Mouse (Mus musculus) layer of hippocampus, adult 8-10 months (tissue): ENCODE measurements at regions not wholly inside any gene's neighbourhood (a gene's known extent, or its start where the extent isn't known, plus 50 kb on each side); places are given as distances from the start of the nearest gene placed in this dataset.

Source experiments
- DNase-seq, 2 experiments: peaks; one replicate each; pipeline ENCODE4 v3.0.0; 2022; ENCODE audit warnings: low spot score in 2 of 2

DNA sequence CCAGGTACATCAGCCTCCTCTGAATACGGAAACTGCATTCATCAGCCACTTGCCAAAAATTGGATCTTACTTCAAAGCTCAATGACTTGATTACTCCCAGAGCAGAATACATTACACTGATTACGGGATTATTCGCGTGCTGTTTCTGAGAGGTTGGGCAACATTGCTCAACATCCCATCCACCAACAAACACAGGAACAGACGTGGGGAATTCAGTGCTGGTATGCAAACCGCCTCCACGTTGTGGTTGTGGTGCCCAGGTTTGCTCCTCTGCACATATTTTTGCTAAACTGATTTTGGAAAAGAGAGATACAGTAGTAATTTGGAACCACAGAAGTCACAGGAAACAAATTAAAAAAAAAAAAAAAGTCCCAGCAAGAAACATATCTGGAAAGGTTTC, 266.9 kb downstream of the Dhx15 start:
- peak; percentile 18 to 37 for DNase-seq

DNA sequence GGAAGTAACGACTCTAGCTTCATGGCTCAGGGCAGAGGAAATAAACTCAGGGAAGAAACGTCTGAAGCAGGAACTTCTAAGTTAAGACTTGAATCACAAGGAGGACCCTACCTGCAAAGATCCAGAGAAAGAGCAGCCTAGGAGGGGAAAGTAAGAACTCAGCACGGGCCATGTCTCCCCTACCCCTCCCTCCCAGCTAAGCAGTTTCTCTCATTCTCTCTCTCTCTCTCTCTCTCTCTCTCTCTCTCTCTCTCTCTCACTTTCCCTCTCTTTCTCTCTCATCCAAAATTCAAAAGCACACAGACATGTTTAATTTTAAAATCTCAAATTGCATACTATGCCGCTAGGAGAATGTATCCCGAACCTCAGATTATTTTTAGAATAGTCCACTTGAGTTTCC, 267.3 kb downstream of the Dhx15 start:
- DNase-seq: no peak

DNA sequence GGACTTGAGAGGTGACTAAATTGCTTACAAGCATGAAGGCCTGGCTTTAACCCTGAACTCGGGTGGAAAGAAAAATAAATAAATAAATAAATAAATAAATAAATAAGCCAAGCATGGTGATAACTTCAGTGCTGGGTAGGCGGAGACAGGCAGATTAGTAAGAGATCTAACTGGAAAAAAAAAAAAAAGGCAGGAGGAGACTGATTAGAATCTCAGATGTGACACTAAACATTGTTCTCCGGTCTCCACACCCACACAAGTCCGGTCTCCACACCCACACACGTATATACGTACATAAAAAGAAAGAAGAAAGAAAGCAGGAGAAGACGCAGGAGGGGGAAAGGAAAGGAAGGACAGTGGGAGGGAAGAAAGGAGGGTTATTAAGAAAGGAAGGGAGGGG, 267.8 kb downstream of the Dhx15 start:
- DNase-seq: no peak

DNA sequence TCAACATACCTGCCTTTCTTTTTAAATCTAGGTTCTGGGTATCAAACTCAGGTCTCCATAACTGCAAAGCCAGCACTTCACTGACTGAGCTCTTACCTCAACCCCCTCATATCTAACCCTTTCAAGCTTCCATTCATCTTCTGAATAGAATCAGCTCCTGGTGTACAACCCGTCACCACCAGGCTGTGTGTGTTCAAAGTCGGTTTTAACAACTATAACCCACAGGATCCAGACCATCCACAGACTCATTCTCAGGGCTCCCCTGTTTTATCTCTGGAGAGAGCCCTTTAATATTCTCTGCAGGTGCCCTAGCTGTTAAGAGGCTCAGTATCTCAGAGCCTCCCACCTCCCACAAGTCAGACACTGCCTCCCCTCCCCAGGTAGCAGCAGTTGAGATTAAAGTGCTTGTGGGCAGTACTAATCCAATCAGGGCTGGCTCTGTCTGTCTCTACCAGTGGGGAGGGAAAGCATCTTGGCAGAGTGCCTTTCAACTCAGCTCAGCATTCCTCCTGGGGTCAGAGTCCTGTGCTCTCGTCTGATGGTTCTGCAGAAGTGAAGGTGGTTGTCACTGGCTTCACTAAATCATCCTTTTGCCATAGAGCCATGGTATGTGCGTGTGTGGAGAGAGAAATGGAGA, 272.4 kb downstream of the Dhx15 start:
- no peak for DNase-seq

GRCm38 (mm10) chr5:51914731-51915130, 275.6 kb downstream of the Dhx15 start:
- no peak for DNase-seq

GRCm38 (mm10) chr5:51908861-51909260, 281.5 kb downstream of the Dhx15 start:
- DNase-seq: no peak

DNA sequence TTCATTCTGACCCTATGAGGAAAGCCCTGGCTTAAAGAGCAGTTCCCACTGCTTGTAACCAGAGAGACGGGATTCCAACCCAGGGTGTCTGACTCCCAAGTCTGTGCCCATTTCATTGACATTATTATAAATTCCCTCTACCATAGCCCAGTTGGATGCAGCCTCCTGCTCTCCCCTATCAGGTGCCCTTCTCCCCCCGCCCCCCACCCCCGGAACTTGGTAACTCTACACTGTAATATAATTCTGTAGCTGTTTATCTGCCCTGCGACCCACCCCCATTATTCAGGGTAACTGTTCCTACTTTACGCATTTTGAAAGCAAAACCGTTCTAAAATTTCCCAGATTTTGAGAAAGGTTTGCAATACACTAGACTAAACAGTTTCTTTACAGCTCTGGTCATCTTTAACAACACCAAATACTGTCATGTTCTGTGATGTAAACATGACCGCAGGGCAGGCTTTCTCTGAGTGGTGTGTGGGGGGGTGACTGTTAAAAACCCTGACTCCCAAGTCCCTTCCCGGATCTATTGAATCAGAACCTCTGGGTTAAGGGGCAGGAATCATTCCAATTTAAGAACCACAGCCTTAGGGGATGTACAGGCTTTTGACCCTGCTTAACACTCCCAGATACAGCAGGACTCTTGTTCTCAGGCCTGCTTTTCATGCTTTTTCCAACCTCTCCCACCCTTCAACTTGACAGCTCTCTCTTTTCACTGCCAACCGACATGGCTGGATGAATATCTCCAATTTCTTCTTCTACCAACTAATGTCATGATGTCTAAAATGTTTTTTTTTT, 283.8 kb downstream of the Dhx15 start:
- no peak for DNase-seq

GRCm38 (mm10) chr5:51894159-51894558, 296.2 kb downstream of the Dhx15 start:
- no peak for DNase-seq

- no peak for DNase-seq
Observed at GRCm38 (mm10) chr5:51891341-51891740, 299.0 kb downstream of the Dhx15 start.

- no peak for DNase-seq
Observed at GRCm38 (mm10) chr5:51888404-51888803, 301.9 kb downstream of the Dhx15 start.

GRCm38 (mm10) chr5:51882594-51882993, 307.7 kb downstream of the Dhx15 start:
- no peak for DNase-seq

DNA sequence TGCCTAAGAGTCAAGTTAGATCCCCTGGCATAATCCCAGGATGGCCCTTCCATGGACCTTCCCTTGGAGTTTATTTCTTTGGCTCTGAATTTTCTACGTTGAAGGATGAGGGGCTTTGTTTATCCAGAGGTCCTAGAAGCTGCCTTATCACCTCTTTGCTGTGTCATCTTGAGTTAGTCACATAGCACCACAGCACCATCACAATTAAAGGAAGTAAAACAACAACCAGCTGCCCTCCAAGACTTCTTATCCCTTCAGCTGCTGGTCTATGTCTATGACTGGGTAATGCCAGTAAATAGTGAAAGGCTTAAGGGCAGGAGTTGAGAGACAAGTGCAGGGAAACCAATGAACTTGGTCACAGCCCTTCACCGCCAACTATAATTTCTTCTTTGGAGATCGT, 308.1 kb downstream of the Dhx15 start:
- DNase-seq: no peak

DNA sequence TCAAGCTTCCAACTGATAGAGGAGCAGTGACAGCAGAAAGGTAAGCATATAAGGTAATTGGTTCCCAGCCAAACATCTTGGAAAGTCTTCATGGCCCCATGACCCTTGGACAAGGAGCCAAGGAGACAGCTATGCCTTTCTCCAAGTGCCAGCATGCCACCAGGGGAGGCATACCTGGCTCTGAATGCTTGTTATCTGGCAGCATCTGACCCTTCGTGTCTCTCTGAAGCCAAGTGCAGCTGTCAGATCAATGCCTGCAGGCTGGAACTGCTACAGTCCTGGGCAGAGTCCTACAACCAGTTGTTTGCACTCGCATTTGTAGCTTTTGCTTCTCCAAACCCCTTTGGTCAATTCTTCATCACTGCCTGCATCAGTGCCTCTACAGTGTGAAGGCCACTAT, 309.3 kb upstream of the Ppargc1a start:
- no peak for DNase-seq

DNA sequence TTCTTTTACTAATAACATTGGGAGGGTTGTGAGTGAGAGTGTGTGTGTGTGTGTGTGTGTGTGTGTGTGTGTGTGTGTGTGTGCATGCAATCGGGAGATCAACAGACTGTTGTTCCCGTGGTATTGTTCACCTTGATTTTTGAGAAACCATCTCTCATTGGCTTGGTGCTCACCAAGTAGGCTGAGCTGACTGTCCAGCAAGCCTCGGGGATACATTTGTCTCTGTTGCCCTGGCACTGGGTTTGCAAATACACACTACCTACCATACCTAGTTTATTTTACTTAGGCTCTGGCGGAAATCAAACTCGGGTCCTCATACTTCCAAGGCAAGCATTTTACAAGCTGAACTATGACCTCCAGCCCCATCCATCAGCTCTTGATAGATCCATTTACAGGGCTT, 306.0 kb upstream of the Ppargc1a start:
- DNase-seq: no peak

GRCm38 (mm10) chr5:51871735-51872134, 304.2 kb upstream of the Ppargc1a start:
- DNase-seq: no peak

- no peak for DNase-seq
Observed at GRCm38 (mm10) chr5:51868223-51868713, 300.7 kb upstream of the Ppargc1a start.

DNA sequence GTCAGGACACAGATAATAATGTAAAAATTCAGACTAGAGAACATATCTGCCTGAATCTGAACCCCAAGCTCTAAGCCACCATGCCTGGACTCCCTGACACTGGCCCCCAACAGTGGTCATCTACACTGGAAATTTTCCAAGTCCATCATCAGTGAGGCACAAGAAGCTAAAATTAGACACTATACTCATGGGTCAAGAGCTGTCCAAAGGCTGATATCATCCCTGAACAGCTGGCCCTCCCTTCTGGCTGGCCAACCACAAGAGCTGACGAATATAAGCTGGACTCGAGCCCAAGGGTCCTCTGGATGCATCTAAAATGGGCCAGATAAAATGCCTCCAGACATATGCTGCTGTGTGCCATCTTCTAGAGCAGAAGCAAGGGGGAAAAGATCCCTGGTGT, 298.5 kb upstream of the Ppargc1a start:
- no peak for DNase-seq

GRCm38 (mm10) chr5:51860496-51860895, 293.0 kb upstream of the Ppargc1a start:
- no peak for DNase-seq

- DNase-seq: no peak
Observed at GRCm38 (mm10) chr5:51853456-51854124, 286.1 kb upstream of the Ppargc1a start.

DNA sequence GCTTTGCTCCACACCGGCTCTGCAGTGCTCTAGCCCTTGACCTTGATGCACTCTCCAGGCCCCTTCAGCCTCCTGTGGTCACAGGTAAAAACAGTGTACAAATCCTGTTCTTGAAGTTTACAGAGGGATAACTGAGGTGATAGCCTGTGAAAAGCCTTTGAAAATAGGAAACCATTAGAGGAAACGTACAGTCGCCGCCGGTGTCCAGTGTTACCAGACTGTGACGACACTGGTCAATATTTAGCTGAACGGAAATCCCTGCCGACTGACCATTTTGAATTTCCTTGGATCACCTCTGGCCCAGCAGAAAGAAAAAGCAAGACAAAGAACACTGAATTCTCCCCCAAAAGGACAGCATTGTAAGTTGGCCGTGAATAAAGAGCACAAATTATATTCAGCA, 282.6 kb upstream of the Ppargc1a start:
- no peak for DNase-seq

- DNase-seq: no peak
Observed at GRCm38 (mm10) chr5:51849236-51849635, 281.7 kb upstream of the Ppargc1a start.

DNA sequence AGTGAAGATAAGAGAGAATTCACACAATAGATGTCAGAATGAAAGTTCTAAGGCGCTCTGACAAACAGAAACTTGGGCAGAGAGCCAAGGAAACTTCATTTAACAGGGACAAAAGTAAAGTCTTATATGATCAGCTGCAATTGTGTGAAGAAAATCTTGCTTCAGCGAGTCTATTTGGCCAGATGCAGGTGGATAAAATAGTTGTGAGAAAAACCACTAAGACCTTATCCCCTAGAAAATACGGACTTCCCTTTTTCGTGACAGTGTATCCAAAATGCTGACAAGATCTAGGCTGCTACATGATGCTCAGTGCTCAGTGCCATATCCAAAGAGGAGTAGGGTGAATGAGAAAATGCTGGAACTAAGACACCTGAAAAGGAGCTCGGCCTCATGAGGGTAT, 274.7 kb upstream of the Ppargc1a start:
- no peak for DNase-seq
